Mouse (Mus musculus): ENCODE measurements around the gene Cnppd1.

DNA sequence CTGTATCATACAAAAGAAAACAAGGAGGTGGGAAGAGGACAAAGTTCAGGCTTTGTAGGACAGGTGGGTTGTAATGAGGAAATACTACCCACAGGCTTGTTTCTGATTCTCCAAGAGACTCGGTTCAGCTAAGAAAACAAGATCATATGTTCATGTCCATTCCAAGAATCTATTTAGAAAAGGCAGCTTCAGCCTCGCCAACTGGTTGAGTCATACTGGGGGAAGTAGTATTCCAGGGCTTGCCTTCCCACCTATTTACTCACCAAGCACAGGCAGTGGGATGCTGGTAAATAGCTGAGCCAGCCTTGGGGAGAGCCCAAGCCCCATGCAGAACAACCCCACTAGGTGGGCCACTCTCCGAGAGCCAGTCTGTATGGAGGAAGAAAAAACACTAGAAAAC, 13.9 kb downstream of the Cnppd1 start:
- TF ChIP-seq CTCF (IDR thresholded peaks at IDR 0.05; ENCODE audit: control insufficient read depth, insufficient read depth, low read length) (no peak), POLR2A (IDR thresholded peaks at IDR 0.05; ENCODE audit: borderline replicate concordance, control insufficient read depth, low read depth, low read length) (no peak)
